Mouse (Mus musculus) layer of hippocampus, adult 8-10 months (tissue): ENCODE measurements around the gene Cald1. TPM values are rescaled to one million over a fixed set of nuclear protein-coding genes. Genes with fewer than 3 reads are reported as not detected.
A peak's percentile ranks its signal among the peaks of the same experiment; 100 is the strongest.

Source experiments
- DNase-seq, 2 experiments: peaks; one replicate each; pipeline ENCODE4 v3.0.0; 2022; ENCODE audit warnings: low spot score in 2 of 2
- total RNA-seq, 4 experiments: library from RNA; stranded (reverse); gene quantifications; 2 replicates each; pipeline ENCODE4 v1.2.4; 2022

Cald1 gene
- total RNA-seq, 4 experiments from 2014 or later = 28.3 to 38.6 (median 29.0) TPM

DNA sequence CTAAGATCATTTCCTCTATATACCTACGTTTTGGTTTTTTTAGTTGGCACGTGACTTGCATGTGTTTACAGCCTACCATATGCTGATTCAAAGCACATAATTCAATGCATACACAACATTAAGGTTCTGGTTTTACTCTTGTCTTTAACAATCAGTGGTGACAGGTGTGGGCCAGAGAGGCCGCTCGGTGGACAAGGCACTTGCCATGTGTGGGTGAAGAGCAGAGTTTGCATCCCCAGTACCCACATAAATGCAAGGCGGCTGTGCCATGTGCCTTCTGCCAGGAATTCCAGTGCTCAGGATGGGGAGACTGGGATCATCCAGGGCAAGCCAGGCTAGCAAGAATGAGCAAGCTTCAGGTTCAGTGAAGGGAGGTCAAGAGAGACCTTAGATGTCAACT is 14.8 kb downstream of the Cald1 start:
- DNase-seq = no peak

DNA sequence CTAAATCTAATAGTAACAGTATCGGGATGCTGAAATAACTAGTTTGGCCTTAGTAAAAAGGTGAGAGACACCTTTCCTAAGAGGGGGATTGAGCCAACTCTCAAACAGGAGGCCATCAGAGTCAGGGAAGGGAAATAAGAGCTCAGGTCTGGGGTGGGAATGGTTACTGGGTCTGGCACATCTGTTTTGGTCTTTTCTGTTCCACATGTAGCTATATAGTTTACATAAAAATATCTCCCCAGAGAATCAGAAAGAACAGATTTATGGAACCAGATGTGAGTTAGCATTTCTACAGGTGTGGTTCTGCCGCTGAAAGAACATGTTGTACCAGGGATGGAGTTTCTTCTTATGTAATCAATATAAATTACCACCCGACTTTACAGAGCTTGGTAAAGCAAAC is 17.1 kb downstream of the Cald1 start:
- no peak for DNase-seq

DNA sequence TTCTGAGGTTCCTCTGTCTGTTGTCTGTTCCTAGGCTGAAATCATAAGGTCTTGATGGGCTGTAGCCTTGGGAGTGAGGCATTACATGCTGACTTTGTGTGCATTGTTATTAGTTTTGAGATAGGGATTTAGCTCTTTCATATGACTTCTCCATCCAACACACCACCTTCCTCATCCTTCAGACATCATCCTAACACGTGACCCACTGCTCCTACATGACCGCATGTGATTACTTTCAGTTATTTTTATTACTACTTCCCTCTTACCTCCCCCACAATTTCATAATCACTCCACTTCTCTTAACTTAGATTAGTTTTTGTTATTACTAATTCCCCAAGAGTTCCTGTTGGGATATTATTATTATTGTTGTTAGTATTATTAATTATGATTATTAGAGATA is 21.2 kb downstream of the Cald1 start:
- DNase-seq = no peak

DNA sequence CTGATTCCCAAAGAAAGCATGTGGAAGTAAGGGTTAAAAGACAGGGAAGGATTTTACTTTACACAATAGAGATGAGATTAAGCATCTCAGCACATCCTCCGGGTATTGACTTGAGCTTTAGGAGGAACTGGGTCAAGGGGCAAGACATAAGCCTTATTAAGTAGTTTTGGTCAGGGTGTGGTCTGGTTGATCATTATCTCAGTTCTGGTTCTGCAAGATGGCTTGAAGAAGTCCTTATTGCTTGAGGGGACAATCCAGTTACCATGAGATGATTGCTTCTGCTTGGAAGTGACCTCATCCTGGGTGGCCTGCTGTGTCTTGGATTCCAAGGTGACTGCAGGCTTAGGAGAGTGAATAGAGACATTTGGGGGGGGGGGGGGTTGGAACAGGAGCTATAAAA is 21.9 kb downstream of the Cald1 start:
- no peak for DNase-seq

DNA sequence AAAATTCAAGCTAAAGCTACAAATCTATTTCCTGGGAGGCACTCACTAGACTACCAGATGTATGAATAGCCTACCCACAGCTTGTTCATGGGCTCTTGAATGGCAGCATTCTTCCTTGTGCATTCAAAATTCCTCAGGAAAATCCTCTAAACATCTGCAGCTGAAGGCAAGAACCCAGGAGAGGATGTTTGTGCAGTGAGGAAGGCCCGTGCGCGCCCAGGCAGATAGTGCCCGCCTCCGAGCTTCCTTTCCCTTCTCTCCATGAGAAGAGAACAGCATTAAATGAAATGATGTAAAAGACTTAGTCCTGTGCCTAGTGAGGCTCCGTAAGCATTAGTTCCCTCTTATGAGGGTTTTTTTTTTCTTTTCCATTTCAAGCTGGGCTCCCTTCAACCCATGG is 24.6 kb downstream of the Cald1 start:
- DNase-seq = no peak

DNA sequence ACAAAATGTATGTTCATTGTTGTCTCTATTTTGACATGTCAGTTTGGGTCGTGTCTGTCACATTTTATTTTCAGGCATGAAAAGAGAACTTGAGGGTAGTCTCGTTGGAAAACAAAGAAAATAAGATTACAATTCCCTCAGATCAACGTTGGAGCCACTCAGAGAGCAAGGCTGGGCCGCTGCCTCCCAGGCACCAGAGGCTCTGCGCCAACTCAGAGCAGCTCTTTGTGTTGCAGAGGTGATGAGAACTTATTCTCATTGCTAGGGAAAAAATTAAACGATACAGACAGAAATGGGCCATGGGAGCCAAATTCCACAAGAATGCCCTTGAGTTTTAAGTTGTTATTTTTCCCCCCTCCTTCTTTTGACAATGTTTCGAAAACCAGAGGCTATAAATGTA is 25.0 kb downstream of the Cald1 start:
- no peak for DNase-seq

DNA sequence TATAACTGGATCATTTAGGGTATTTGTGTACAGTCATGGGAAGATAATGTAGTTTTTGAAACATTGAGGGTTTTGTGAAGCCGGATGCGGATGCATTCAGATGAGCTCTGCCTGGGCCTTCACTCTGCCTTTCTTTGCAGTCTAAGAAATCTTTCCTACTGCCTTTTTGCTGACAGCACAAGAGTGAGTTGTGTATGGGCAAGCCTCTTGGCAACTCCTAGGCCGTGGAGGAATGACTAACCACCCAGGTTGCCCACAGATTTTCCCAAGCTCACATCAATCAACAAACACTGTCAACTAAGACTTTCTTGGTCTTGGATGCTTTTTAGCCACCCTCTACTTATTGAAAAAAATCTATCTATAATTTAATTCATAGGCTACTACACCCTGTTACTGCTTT is 26.2 kb downstream of the Cald1 start:
- no peak for DNase-seq

DNA sequence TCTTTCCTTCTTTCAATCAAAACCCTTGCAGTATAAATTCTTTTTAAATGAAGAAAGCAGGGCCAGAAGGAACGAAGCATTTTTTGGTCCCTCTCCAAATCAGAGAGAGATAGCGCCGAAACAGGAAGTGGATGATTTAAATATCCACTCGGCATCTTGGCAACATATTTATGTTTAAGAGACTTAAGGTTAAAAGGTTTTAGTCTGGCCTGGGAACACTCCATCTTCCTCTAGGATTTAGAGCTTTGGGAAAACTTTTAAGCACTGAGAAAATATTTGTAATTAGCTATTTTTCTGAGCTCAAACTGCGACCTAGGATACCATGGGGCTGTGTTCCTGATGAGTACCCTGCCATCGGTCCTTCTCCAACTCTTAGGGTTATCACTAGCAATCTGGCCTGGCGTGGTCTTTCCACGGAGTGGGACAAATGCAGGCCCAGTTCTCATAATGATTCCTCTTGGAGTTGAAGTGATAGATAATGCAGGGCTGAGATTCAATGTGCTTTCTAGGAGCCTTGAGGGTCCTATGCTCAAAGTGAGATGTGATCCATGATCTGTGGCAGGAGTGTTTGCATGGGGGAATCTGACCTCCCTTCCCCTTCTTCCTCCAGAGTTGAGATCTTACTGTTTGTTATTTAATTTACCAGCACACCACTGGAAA is 28.4 kb downstream of the Cald1 start:
- no peak for DNase-seq

DNA sequence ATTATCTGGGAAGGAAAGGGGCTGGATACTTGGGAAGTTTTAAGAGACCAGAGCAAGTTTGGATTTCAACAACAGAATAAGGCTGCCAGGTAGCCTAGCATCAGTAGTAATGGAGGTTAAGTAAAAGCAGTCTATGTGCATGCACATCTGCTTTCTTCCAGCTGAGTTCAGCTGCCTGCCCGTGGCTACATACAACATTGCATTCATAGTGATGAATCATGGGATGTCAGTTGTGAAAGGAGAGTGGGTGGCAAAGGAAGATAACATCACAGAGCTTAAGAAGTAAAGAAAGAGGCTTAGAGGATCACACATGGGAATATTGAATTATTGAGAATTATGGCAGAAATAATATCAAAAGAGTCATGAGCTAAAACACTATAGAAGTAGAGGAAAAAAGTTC is 29.8 kb downstream of the Cald1 start:
- DNase-seq = no peak

DNA sequence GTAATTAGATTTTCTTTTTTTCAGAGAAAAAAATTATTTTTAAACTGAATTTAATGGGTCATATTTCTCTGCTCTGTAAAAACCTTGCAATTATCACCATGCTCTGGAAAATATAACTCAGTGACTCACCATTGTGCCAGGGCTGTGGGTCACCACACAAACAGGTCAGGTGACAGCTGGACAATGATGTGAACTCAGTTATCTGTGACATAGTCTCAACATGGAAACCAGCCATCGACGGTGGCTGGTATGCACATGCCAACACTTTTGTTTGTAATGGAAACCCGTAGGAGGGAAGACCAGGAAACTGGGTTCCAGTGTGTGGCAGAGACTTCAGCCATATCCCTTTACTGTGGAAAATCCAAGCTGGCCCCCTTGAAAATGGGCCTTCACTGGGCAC is 35.5 kb downstream of the Cald1 start:
- no peak for DNase-seq

DNA sequence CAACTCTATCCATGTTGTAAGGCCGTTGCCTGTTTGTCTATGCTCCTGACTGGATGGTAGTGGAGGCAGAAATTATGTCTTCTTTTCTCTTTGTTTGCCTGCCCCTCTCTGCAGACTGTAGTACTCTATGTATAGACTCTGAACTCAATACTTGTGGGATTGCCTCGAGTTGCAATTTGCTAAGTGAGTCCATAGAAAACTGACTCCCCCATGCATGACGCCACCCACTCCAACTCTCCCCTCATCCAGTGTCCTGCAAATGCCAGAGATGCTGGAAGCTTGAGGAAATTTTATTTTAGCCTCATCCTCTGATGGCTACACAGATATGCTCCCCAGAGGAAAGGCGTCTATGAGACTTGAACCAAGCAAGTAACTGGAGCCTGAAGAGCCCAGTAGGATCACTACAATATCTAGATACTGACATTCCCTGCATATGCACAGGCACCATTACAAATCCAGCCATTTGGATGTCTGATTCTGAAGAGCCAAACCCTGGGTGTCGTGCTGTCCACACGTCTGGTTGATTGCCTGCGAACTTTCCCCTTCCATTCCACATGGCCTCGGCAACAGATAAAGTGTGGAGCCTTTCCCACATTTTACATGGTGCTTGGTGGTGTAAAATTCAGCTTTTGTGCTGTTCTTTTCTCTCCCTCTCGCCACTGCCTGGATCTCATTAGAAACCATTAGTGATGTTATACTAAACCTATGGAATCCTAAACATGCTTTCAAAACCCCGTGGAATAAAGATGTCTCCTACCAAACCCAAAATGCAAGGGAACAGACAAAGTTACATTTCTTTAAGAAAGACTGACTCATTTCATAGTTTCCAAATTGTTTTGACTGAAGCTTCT is 39.5 kb downstream of the Cald1 start:
- DNase-seq = no peak

DNA sequence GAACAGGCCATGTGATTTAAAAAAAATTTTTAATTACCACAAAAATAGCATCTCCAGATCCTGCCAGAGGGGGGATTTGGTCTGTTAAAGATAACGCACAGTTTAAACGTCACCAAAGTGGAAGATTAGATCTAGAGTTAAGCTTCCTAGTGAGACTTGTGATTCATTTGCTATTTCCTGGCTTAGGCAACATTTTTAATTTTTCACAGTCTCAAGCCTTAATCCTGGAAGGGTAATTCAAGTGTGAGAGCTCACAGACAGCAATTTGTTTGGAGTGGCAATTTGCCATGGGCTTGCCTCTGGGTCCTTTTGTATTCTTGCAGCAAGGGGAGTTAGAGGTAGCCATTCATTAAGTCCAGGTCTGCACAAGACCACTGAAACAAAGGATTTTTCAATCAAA is 40.4 kb downstream of the Cald1 start:
- DNase-seq = no peak

DNA sequence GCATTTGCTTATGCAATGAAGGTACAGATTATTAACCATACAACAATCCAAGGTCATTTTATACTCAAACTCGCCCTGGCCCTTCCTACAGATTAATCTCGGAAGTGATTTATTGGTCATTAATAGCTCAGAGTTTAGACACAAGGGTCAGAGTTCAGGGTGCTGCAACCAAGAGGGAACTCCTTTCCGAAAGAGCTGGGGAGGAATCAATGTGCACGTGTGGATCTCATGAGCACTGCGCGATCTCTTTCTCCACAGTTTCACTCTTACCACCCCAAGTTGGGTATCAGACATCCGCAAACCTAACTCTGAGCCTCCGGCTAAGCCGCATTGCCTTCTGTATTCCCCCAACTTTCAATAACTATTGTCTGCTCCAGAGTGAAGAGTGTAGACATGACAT is 41.9 kb downstream of the Cald1 start:
- DNase-seq = no peak

DNA sequence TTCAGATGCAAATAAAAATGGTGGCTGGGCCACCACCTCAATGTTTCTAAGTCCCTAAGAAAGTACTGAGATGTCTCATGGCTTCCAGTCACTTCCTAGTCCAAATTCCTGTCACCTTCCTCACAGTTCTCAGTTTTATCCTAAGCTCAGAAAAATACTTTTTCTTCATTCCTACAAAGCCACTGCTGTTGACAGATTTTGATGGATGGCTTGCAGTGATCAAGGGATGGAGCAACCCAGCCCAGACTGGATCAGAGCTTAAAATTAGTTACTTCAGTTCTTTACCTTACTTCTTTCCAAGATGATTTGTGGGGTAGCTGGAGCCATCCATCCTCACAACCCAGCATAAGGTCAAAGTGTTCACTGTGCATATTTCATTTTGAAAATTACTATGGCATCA is 42.8 kb downstream of the Cald1 start:
- no peak for DNase-seq

DNA sequence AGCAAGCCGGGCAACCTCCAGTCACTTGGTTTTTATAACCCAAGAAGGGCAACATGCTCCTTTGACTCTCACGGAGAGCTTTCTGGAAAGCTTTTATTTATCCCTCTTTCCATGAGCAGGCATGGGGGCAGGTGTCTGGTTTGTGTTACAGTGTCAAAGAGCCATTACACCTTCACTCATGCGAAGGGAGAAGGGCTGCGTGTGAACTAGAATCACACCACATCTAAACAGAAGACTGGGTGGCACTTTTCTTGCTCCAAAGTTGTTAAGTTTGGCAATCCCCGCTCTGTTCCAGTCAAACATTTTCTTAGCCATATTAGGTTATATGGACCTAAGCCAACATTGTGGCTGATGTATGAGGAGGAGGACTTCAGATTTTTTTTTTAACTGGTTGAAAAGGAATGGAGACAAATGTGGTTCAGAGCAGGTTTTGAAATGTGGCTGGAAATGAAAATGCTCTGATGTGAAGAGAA is 43.8 kb downstream of the Cald1 start:
- no peak for DNase-seq

DNA sequence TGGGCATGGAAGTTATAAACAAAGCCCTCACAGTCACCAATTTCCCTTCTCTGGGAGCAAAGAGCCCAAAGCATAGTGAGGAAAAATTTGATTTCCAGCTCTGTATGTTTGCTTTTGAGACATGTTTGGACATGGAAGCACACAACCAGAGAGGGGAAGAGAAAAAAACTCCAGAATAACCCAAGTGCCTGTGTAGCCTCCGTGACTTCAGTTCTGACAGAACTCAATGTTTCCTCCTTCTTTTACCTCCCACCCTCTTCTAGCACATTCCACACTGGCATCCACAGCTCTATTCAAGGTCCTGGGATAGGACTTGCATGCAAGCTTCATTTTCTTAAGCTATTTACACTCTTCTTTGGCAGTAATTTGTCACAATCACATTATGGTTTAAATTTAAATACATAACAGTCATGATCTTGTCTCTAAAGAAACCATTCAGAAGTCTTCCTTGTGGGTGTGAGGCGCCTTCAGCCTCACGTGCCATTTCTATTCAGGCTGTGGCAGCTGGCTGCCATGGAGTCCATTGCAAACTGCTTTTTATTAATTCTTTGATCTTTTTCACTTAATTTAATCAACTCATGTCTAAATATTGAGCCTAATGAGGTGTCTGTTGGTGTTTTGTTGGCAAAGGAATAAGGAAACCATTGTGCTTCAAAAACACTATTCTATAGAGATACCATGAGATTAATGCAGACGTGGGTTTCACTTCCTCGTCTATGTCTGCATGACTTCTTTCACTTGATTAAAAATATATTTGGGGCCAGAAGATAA is 49.9 kb downstream of the Cald1 start:
- DNase-seq = no peak

DNA sequence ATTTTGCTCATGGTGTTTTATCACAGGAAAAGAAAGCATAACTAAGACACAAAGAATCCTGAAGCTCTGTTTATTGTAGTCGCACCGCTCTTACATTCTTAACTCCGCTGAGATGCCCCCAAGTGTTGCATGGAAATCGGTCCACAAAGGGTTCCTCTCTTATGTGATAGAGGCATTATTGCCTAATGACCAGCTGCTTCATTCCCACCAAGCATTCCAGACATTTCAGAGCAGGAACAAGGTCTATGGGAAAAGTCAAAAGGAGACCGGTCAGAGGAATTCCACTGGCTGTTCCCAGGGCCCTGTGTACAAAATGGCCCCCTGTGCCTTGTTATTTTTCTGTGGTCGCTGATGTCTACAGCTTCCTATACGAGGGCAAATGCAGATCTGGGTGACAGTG is 53.0 kb downstream of the Cald1 start:
- DNase-seq = no peak

DNA sequence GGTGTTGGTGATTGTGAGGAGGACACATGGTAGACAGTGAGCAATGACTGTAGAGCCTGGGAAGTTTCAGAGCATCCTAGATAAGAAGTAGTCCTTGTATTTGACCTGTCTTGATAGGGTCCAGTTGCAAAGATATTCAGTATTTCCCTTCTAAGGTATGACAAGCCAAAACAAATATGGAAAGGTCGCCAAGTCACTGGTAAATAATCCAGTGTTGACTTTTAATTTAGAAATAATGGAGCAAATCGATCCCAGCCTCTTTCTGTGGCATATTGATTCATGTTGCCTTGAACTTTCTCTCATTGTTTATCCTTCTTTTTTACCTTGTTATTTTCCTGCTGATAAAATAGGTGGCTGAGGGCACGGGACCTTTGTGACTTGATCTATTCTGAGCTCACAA is 57.4 kb downstream of the Cald1 start:
- DNase-seq = no peak

DNA sequence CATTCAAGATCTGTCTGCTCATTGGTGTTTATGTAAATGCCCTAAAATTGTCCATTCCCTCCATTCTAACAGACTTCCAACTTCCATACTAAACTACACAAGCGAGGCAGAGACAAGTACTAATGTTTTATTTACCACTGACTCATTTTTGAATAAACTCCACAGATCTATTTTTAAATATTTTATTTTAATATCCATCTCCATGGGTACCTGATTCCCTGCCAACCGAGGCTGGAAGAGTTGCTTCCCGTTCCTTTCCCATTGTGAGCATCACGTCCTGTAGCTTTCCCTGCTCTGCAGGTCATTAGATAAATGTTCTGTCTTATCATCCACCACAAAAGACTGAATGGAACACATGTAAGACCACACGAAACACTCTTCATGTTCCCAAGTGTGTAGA is 60.5 kb downstream of the Cald1 start:
- DNase-seq = peak; percentile 12 to 13

DNA sequence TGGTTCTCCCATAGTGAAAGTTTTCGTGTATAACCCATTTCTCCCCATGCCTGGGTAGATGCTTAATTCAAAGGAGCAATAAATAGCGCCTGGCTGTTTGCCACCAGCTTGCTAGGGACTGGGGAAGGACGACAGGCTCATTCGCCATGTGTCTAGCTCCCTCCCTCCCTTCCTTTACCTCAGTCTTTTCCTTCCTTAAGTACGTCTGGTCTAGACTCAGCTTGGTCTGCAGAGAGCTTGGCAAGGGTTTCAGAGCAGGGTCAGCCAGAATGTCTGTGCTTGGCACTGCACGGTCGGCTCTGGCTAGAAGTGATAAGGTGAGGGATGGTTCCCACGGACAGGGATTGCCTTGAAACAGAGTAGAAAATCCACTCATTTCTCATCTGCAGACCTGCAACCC is 62.4 kb downstream of the Cald1 start:
- peak in 1 of 2 experiments; percentile 4 for DNase-seq

DNA sequence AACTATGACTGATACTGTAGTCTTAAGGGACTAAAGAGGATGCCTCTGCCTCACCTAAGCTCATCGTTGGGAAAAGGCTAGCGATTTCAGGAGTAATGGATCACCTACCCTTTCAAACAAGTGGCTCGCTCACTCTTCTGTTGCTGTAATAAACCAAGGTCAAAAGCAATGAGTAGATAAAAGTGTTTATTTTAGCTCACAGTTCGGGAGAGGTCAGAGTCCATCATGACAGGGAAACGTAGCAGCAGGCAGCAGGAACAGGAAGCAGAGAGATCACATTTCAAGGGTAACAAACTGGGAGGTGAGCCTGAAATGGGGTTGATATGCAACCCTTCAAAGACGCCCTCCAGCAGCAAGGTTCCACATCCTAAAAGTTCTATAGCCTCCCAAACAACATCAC is 64.3 kb downstream of the Cald1 start:
- no peak for DNase-seq

DNA sequence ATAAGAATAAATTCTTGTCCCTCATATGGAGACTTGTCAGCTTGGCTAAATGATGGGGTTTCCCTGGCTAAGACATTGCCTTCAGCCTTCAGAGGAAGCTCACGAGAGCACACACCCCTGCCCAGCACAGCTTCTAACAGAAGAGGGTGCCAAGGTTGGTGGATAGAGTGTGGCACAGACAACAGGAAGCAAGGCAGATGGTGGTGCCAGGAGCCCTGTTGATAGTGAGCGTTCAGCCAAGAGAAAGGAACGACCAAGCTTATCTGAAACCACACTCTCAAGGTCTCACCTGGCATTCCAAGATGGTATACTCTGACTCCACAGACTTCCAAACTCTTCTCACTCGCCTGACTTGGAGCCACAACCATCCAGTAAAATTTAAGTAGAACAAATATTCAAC is 66.0 kb downstream of the Cald1 start:
- no peak for DNase-seq
